Mouse (Mus musculus) right cerebral cortex, postnatal 4 days (tissue): ENCODE data around the gene Arl8b.

Source experiments
- DNase-seq: peaks from one replicate; pipeline ENCODE4 v3.0.0-alpha.2; 2022

Gene Arl8b

GRCm38 (mm10) chr6:108782526-108783183 is at the start of gene Arl8b:
Arl8b (plus strand) TSS chr6:108783099.
- peak; percentile 98 for DNase-seq

GRCm38 (mm10) chr6:108735910-108736750 is 46.8 kb upstream of the Arl8b start:
- DNase-seq = peak; percentile 86

GRCm38 (mm10) chr6:108738463-108739203 is 44.3 kb upstream of the Arl8b start:
- no peak for DNase-seq

- no peak for DNase-seq
These were observed 42.3 kb upstream of the Arl8b start for GRCm38 (mm10) chr6:108740579-108740978.

- peak; percentile 26 for DNase-seq
These were observed 39.2 kb upstream of the Arl8b start for GRCm38 (mm10) chr6:108743730-108744129.

GRCm38 (mm10) chr6:108751324-108751723 is 31.6 kb upstream of the Arl8b start:
- no peak for DNase-seq

- no peak for DNase-seq
These were observed 30.5 kb upstream of the Arl8b start for GRCm38 (mm10) chr6:108752395-108752794.

GRCm38 (mm10) chr6:108753536-108753935 is 29.4 kb upstream of the Arl8b start:
- DNase-seq = no peak

- DNase-seq = no peak
These were observed 28.5 kb upstream of the Arl8b start for GRCm38 (mm10) chr6:108754376-108754775.

- DNase-seq = no peak
These were observed 27.0 kb upstream of the Arl8b start for GRCm38 (mm10) chr6:108755936-108756335.

GRCm38 (mm10) chr6:108758997-108759697 is 23.8 kb upstream of the Arl8b start:
- DNase-seq = no peak

- peak; percentile 14 for DNase-seq
These were observed 23.2 kb upstream of the Arl8b start for GRCm38 (mm10) chr6:108759698-108760039.

GRCm38 (mm10) chr6:108770880-108771279 is 12.0 kb upstream of the Arl8b start:
- DNase-seq = no peak

- peak; percentile 94 for DNase-seq
These were observed 10.0 kb upstream of the Arl8b start for GRCm38 (mm10) chr6:108772913-108773312.

GRCm38 (mm10) chr6:108773480-108773879 is 9.4 kb upstream of the Arl8b start:
- no peak for DNase-seq

GRCm38 (mm10) chr6:108776274-108776673 is 6.6 kb upstream of the Arl8b start:
- no peak for DNase-seq

- no peak for DNase-seq
These were observed 5.2 kb upstream of the Arl8b start for GRCm38 (mm10) chr6:108777560-108778287.

- no peak for DNase-seq
These were observed 4.5 kb upstream of the Arl8b start for GRCm38 (mm10) chr6:108778399-108778798.

- DNase-seq = no peak
These were observed 1.0 kb upstream of the Arl8b start for GRCm38 (mm10) chr6:108781865-108782264.

GRCm38 (mm10) chr6:108783184-108783881 is 434 bp downstream of the Arl8b start:
- DNase-seq = peak; percentile 38

GRCm38 (mm10) chr6:108784056-108784455 is 1.2 kb downstream of the Arl8b start:
- DNase-seq = no peak

- DNase-seq = no peak
These were observed 1.9 kb downstream of the Arl8b start for GRCm38 (mm10) chr6:108784796-108785195.
